Mouse (Mus musculus): Measurements from ENCODE around the gene Cd209e. TPM values are rescaled to one million over a fixed set of nuclear protein-coding genes. Genes with fewer than 3 reads are reported as not detected.
"Not testable (repeated sequence)": the region's sequence is repeated elsewhere in the genome, so short reads cannot be mapped to it uniquely, and the experiment has no call there.

Cd209e gene
- not detected in 2 replicates for total RNA-seq (2017)

DNA sequence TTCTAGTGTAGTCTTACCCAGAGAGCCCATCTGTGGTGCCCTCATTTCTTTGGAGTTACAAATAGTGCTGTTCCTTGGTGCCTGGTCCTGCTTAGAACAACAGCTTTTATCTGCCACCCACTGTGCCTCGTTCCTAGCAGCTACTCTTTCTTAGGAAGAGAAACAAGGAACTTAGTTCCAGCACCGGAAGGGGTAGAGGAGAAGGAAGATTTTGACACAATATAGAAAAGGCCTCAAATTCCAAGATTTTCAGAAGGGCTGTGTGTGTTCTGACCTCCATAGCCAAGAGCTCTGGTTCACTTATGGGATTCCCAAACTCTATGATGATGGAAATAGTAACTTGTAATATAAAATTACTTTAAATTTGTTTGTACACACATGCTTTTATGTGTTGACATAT, at the start of gene Cd209e:
Cd209e (minus strand) TSS at position 101 of the 400 bp plus-strand sequence.
- no peak for ATAC-seq (replicated peaks; ENCODE audit: low read depth, poor library complexity, severe bottlenecking)

DNA sequence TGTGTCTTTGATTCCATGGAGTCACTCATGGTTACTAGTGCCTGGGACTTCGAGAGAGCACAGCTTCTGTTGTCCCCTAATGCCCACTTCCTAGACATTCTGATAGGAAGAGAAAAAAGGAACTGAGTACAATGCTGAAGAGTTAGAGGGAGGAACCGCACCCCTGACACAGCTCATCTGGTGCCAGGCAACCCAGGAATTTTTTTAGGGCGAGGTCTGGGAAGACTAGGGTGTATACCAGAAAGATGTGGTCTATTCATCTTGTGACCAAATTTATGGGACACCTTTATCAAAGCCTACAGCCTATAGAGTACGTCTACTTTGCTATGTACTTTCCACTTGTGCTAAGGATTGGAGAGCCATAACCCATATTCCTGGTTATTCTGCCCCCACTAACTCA, 24.3 kb upstream of the Cd209e start, which contains the start of gene Cd209d:
Cd209d (minus strand) TSS at position 101 of the 400 bp plus-strand sequence.
- ATAC-seq (replicated peaks; ENCODE audit: low read depth, poor library complexity, severe bottlenecking), result no peak

DNA sequence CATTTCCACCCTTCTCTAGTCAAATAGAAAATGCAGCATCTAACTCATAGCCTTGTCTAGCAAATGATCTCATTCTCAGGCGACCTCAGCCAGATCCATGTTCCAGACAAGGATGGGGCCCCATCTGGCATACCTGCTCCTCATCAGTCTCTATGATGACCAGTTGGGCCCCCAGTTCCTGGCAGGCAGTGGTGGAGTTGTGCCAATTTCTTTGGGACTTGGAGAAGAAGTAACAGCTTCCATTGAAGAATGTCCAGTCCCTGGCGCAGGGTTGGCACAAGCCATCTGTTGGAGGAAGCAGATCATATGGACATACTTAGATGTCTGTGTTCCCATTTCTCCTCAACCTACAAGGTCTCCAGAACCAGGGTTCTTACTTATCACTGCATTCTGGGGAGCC, 22.0 kb upstream of the Cd209e start:
- ATAC-seq (replicated peaks; ENCODE audit: low read depth, poor library complexity, severe bottlenecking), result no peak

- ATAC-seq (replicated peaks; ENCODE audit: low read depth, poor library complexity, severe bottlenecking), result not testable (repeated sequence)
These were observed 8.6 kb upstream of the Cd209e start for GRCm38 (mm10) chr8:3862736-3863135.

DNA sequence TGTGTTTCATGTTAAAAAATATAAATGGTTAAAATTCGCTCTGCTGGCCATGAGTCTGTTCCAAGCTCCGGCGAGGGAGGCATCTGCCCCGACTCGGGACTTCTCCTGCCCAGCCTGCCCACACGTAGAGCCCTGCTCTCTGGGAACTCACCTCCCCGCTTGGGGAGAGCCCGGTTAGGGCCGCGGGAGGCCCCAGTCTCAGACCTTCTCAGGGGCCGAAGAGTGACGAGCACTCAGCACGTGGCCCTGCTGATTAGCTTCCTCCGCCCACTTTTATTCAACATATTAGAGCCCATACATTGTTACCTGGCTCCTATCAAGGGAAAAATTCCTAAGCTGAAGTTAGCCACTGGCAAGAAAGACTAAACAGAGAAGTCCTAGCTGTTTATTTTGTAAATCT, 51.0 kb downstream of the Cd209e start:
- no peak for ATAC-seq (replicated peaks; ENCODE audit: low read depth, poor library complexity, severe bottlenecking)

Other genes with a start within 250 kb of the Cd209e start
- 53.4 and 54.3 TPM in 2 replicates for gene Xab2, start 233.0 kb downstream of the Cd209e start, total RNA-seq (2017)
- gene Pet100, start 232.8 kb downstream of the Cd209e start, total RNA-seq (2017), result 162 and 251 TPM in 2 replicates
- gene Pcp2, start 228.8 kb downstream of the Cd209e start, total RNA-seq (2017), result not detected in 2 replicates
- gene Stxbp2, start 223.4 kb downstream of the Cd209e start, total RNA-seq (2017), result 92.9 and 112 TPM in 2 replicates
- gene Retn, start 198.5 kb downstream of the Cd209e start, total RNA-seq (2017), result not detected in 2 replicates
- 0.27 and 0.68 TPM in 2 replicates for gene Mcemp1, start 188.6 kb downstream of the Cd209e start, total RNA-seq (2017)
- gene Fcor, start 181.9 kb downstream of the Cd209e start, total RNA-seq (2017), result 0.87 and 1.4 TPM in 2 replicates
- gene Trappc5, start 178.0 kb downstream of the Cd209e start, total RNA-seq (2017), result 34.9 and 42.9 TPM in 2 replicates
- not detected in 2 replicates for gene Fcer2a, start 160.1 kb downstream of the Cd209e start, total RNA-seq (2017)
- gene Clec4g, start 133.7 kb downstream of the Cd209e start, total RNA-seq (2017), result not detected in 2 replicates
- gene Cd209a, start 105.3 kb downstream of the Cd209e start, total RNA-seq (2017), result 0.27 and 1.2 TPM in 2 replicates
- not detected in 2 replicates for gene Cd209d, start 24.2 kb upstream of the Cd209e start, total RNA-seq (2017)
- not detected in 2 replicates for gene Cd209b, start 72.5 kb upstream of the Cd209e start, total RNA-seq (2017)
- gene Cd209c, start 100.4 kb upstream of the Cd209e start, total RNA-seq (2017), result 1.1 TPM in 1 of 2 replicates, not detected in the other

All from common myeloid progenitor, adult 5-6 weeks (primary cell).